Mouse (Mus musculus) liver, embryonic 14.5 days (tissue): ENCODE data around the gene Trio.

Experiments
- CTCF ChIP-seq: IDR thresholded peaks from 2 replicates; pipeline ENCODE4 v1.5.1; 2016; ENCODE audit warnings: antibody characterized with exemption, low read depth, control low read depth
- EP300 ChIP-seq: IDR thresholded peaks from 2 replicates; pipeline ENCODE4 v1.6.1; 2016; ENCODE audit warnings: antibody characterized with exemption, low read depth

- TF ChIP-seq EP300 (no peak), CTCF (no peak)
Measured at GRCm38 (mm10) chr15:27998621-27999359, 26.9 kb downstream of the Trio start.
